Mouse (Mus musculus): ENCODE data around the gene Dmrta2. TPM values are rescaled to one million over a fixed set of nuclear protein-coding genes. Genes with fewer than 3 reads are reported as not detected.

The Dmrta2 gene
- total and polyA plus RNA-seq, 3 experiments, result 0.11 to 0.40 TPM; not detected in 1

DNA sequence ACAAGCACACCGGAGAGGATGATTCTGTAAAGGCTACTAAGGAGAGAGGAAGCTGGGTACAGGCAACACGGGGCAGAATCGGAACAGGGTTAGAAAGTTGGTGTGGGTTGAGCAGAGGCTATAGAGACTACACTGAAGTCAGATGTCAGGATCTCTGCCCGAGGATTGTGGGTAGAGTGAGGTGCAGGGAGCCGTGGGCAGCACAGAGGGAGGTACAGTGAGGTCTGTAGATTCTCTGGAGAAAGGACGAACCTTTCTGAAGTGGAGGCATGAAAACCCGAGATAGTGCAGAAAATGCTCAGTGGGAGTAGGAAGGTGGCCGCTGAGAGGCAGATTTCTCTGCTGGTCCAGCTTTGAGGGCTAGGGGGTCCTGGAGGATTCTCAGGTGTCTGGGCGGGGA, 8.4 kb downstream of the Dmrta2 start:
- Histone ChIP-seq H3K4me3 (ENCODE audit: low read depth, low read length) (no peak overlapping the region), H3K4me1 (ENCODE audit: insufficient read depth, low read depth, low read length) (no peaks in the 10 kb centered on the region), H3K9me3 (replicated peaks) (peaks cover 39% of the 10 kb centered on the region), H3K36me3 (replicated peaks) (peaks cover 4% of the 10 kb centered on the region), H3K27me3 (ENCODE audit: insufficient read depth, low read length) (no peaks in the 10 kb centered on the region)
- DNase-seq (ENCODE audit: low spot score) (no peak), ATAC-seq (ENCODE audit: extremely low read depth, insufficient number of reproducible peaks, low FRiP score, poor library complexity, severe bottlenecking) (no peak)
- TF ChIP-seq GATA2 (IDR thresholded peaks at IDR 0.05; ENCODE audit: borderline replicate concordance, low read depth, low read length) (no peak), GATA1 (IDR thresholded peaks at IDR 0.05; ENCODE audit: borderline replicate concordance, low read length) (no peak), CTCF (IDR thresholded peaks at IDR 0.05; ENCODE audit: low read depth, low read length) (no peak), POLR2AphosphoS5 (IDR thresholded peaks at IDR 0.05; ENCODE audit: insufficient replicate concordance, low read depth, low read length) (no peak), TAL1 (conservative IDR thresholded peaks at IDR 0.05; ENCODE audit: low read depth, low read length) (no peak)

DNA sequence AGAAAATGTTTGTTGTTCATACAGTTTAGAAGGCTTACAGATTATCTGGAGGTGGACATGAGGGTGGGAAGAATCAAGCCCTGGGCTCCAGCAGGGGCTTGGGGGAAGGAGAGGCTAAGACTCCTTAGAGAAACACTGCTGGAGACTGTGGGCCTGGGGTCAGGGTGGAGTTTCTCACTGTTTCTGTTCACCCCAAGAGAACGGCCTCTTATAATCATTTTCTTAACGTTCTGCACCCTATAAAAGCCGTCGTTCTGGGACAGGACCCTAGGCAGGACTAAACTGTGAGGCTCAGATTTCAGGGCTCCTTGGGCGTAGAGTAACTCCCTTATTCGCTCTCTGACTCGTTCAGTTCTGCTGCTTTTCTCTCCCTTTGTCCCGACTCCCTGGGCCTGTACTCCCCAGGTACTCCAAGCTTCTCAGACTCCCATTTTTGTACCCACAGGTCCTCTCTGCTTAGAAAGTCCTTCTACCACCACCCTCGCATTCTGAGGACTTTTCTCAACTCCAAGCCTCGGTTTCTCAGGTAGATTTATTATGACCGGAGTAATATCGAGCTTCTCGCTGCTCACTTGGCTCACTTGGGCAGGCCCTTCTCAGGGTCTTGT, 9.0 kb downstream of the Dmrta2 start:
- Histone ChIP-seq H3K4me3 (ENCODE audit: low read depth, low read length) (no peak overlapping the region), H3K36me3 (replicated peaks) (peaks cover 4% of the 10 kb centered on the region), H3K27me3 (ENCODE audit: insufficient read depth, low read length) (no peaks in the 10 kb centered on the region), H3K4me1 (ENCODE audit: insufficient read depth, low read depth, low read length) (no peaks in the 10 kb centered on the region), H3K9me3 (replicated peaks) (peaks cover 33% of the 10 kb centered on the region)
- no peak; the same call in 1 of the 2 replicates for ATAC-seq (ENCODE audit: extremely low read depth, insufficient number of reproducible peaks, low FRiP score, poor library complexity, severe bottlenecking)
- no peak for DNase-seq (ENCODE audit: low spot score)
- no peak for TF ChIP-seq POLR2AphosphoS5 (IDR thresholded peaks at IDR 0.05; ENCODE audit: insufficient replicate concordance, low read depth, low read length)
- no peak for TF ChIP-seq GATA2 (IDR thresholded peaks at IDR 0.05; ENCODE audit: borderline replicate concordance, low read depth, low read length)
- TF ChIP-seq CTCF (IDR thresholded peaks at IDR 0.05; ENCODE audit: low read depth, low read length), result no peak
- no peak for TF ChIP-seq GATA1 (IDR thresholded peaks at IDR 0.05; ENCODE audit: borderline replicate concordance, low read length)
- no peak for TF ChIP-seq TAL1 (conservative IDR thresholded peaks at IDR 0.05; ENCODE audit: low read depth, low read length)

DNA sequence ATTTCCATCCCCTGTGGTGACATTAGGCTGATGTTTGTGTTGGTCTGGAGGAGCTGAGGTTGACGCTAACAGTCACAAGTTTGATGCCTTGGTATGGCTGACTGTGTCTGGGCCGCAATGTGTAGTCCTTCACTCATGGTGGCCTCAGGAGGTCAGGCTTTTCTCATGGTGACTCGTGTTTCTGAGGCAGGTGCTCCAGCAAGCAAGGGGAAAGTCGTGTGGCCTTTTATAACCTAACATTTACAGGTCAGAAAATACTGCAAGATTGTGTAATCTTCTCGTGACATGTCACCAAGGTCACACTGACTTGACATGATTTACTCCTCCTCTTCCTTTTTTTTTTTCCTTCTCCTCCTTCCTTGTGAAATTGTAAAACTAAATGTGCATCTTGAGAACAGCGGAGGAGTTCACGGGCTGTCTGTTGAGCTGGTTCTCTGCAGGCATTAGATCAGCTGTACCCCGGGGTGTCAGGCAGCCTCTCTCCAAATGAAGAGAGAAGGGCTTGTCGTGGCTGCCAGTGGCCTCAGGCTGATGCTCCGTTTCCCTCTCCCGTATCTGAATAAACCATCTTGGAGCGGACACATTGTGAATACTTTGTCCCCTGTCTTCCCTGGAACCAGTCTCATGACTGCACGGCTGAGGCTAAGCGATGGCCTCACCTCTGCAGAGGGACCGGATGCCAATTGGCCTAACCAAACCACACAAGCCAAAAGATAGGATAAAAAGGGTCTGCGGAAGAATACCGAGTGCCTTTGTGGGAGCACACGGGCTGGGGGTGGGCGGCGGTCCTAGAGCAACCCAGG, 9.9 kb downstream of the Dmrta2 start:
- H3K27me3 ChIP-seq (ENCODE audit: insufficient read depth, low read length), result no peaks in the 10 kb centered on the region
- no peaks in the 10 kb centered on the region for H3K36me3 ChIP-seq (replicated peaks)
- H3K4me3 ChIP-seq (ENCODE audit: low read depth, low read length), result no peak overlapping the region
- TF ChIP-seq GATA1 (IDR thresholded peaks at IDR 0.05; ENCODE audit: borderline replicate concordance, low read length), result no peak
- no peak for TF ChIP-seq CTCF (IDR thresholded peaks at IDR 0.05; ENCODE audit: low read depth, low read length)
- no peak for TF ChIP-seq GATA2 (IDR thresholded peaks at IDR 0.05; ENCODE audit: borderline replicate concordance, low read depth, low read length)
- TF ChIP-seq TAL1 (conservative IDR thresholded peaks at IDR 0.05; ENCODE audit: low read depth, low read length), result no peak
- no peak for TF ChIP-seq POLR2AphosphoS5 (IDR thresholded peaks at IDR 0.05; ENCODE audit: insufficient replicate concordance, low read depth, low read length)
- no peaks in the 10 kb centered on the region for H3K4me1 ChIP-seq (ENCODE audit: insufficient read depth, low read depth, low read length)
- ATAC-seq (ENCODE audit: extremely low read depth, insufficient number of reproducible peaks, low FRiP score, poor library complexity, severe bottlenecking) (no peak), DNase-seq (ENCODE audit: low spot score) (no peak)
- peaks cover 24% of the 10 kb centered on the region for H3K9me3 ChIP-seq (replicated peaks)

DNA sequence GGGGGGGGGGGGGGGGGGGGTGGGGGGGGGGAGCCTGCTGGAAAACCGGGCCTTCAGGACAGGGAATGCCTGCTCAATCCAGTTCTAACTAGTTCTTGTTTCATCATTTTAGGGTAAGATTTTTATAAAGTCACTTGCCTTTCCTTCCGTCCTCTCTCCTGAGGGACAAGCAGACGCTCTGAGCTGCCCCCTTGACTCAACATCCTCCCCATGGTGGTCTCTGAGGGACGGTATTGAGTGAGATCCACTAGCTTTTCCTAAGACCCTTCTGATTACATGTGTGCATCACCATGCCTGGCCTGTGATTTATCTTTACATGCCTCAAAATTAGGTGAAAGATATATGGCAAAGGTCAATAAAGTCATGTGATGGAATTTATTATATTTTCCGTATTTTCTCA, 10.6 kb downstream of the Dmrta2 start:
- no peaks in the 10 kb centered on the region for H3K27me3 ChIP-seq (ENCODE audit: insufficient read depth, low read length)
- H3K4me3 ChIP-seq (ENCODE audit: low read depth, low read length), result no peak overlapping the region
- no peak for TF ChIP-seq CTCF (IDR thresholded peaks at IDR 0.05; ENCODE audit: low read depth, low read length)
- no peak for TF ChIP-seq POLR2AphosphoS5 (IDR thresholded peaks at IDR 0.05; ENCODE audit: insufficient replicate concordance, low read depth, low read length)
- no peak for TF ChIP-seq TAL1 (conservative IDR thresholded peaks at IDR 0.05; ENCODE audit: low read depth, low read length)
- no peak for TF ChIP-seq GATA2 (IDR thresholded peaks at IDR 0.05; ENCODE audit: borderline replicate concordance, low read depth, low read length)
- no peak for TF ChIP-seq GATA1 (IDR thresholded peaks at IDR 0.05; ENCODE audit: borderline replicate concordance, low read length)
- DNase-seq (ENCODE audit: low spot score) (no peak), ATAC-seq (ENCODE audit: extremely low read depth, insufficient number of reproducible peaks, low FRiP score, poor library complexity, severe bottlenecking) (no peak)
- no peaks in the 10 kb centered on the region for H3K4me1 ChIP-seq (ENCODE audit: insufficient read depth, low read depth, low read length)
- H3K36me3 ChIP-seq (replicated peaks), result no peaks in the 10 kb centered on the region
- peaks cover 21% of the 10 kb centered on the region for H3K9me3 ChIP-seq (replicated peaks)

DNA sequence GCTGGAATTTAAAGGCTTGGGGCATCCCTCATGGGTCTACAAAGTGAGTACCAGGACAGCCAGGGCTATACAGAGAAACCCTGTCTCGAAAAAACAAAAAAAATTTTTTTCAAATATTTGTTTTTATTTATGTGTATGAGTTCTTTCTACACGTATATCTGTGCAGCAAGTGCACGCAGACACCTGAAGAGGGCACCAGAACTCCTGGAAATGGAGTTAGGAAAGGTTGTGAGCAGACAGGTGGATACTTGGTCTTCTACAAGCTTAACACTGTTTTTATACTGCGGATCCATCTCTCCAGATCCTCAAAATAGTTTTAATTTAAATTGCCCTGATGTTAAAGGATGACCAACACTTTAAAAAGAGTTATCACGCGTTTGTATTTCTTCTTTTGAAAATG, 11.4 kb downstream of the Dmrta2 start:
- H3K9me3 ChIP-seq (replicated peaks), result peaks cover 13% of the 10 kb centered on the region
- no peak for ATAC-seq (ENCODE audit: extremely low read depth, insufficient number of reproducible peaks, low FRiP score, poor library complexity, severe bottlenecking)
- H3K27me3 ChIP-seq (ENCODE audit: insufficient read depth, low read length), result no peaks in the 10 kb centered on the region
- no peak overlapping the region for H3K4me3 ChIP-seq (ENCODE audit: low read depth, low read length)
- H3K36me3 ChIP-seq (replicated peaks), result no peaks in the 10 kb centered on the region
- no peaks in the 10 kb centered on the region for H3K4me1 ChIP-seq (ENCODE audit: insufficient read depth, low read depth, low read length)
- TF ChIP-seq GATA2 (IDR thresholded peaks at IDR 0.05; ENCODE audit: borderline replicate concordance, low read depth, low read length) (no peak), POLR2AphosphoS5 (IDR thresholded peaks at IDR 0.05; ENCODE audit: insufficient replicate concordance, low read depth, low read length) (no peak), CTCF (IDR thresholded peaks at IDR 0.05; ENCODE audit: low read depth, low read length) (no peak), GATA1 (IDR thresholded peaks at IDR 0.05; ENCODE audit: borderline replicate concordance, low read length) (no peak), TAL1 (conservative IDR thresholded peaks at IDR 0.05; ENCODE audit: low read depth, low read length) (no peak)
- DNase-seq (ENCODE audit: low spot score), result no peak

DNA sequence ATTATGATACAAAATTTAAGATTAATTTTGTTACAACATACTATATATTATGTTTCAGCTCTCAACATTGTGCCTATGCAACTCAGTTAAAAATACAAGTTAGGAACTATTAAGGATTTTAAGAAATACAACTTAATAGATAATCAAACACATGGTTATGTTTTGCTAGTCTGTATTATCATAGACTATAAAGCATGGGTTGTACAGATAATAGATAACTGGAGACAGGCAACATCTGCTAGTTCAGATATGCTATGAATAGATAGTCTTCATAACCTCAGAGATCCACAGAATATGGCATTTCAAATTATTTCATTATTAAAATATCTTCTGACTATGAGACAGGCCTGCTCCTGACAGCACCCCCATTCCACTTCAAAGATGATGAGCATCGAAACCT, 28.2 kb downstream of the Dmrta2 start:
- no peaks in the 10 kb centered on the region for H3K9me3 ChIP-seq (replicated peaks)
- no peaks in the 10 kb centered on the region for H3K36me3 ChIP-seq (replicated peaks)
- TF ChIP-seq GATA1 (IDR thresholded peaks at IDR 0.05; ENCODE audit: borderline replicate concordance, low read length), result no peak
- TF ChIP-seq POLR2AphosphoS5 (IDR thresholded peaks at IDR 0.05; ENCODE audit: insufficient replicate concordance, low read depth, low read length), result no peak
- no peak for TF ChIP-seq GATA2 (IDR thresholded peaks at IDR 0.05; ENCODE audit: borderline replicate concordance, low read depth, low read length)
- TF ChIP-seq TAL1 (conservative IDR thresholded peaks at IDR 0.05; ENCODE audit: low read depth, low read length), result no peak
- no peak for TF ChIP-seq CTCF (IDR thresholded peaks at IDR 0.05; ENCODE audit: low read depth, low read length)
- no peaks in the 10 kb centered on the region for H3K27me3 ChIP-seq (ENCODE audit: insufficient read depth, low read length)
- no peak overlapping the region for H3K4me3 ChIP-seq (ENCODE audit: low read depth, low read length)
- DNase-seq (ENCODE audit: low spot score), result no peak
- ATAC-seq (ENCODE audit: extremely low read depth, insufficient number of reproducible peaks, low FRiP score, poor library complexity, severe bottlenecking), result no peak
- no peaks in the 10 kb centered on the region for H3K4me1 ChIP-seq (ENCODE audit: insufficient read depth, low read depth, low read length)
